Mouse (Mus musculus) c-Kit-positive CD71-positive TER-119-positive erythroid progenitor cells, embryonic 14.5 days (primary cell): Measurements from ENCODE around the gene Kcnk6.
A peak's percentile ranks its signal among the peaks of the same experiment; 100 is the strongest.
"Not testable (repeated sequence)": the region's sequence is repeated elsewhere in the genome, so short reads cannot be mapped to it uniquely, and the experiment has no call there.

Experiments
- DNase-seq: peaks from one replicate; pipeline ENCODE4 v3.0.0-alpha.2; 2013; ENCODE audit warnings: low spot score

Kcnk6 gene

DNA sequence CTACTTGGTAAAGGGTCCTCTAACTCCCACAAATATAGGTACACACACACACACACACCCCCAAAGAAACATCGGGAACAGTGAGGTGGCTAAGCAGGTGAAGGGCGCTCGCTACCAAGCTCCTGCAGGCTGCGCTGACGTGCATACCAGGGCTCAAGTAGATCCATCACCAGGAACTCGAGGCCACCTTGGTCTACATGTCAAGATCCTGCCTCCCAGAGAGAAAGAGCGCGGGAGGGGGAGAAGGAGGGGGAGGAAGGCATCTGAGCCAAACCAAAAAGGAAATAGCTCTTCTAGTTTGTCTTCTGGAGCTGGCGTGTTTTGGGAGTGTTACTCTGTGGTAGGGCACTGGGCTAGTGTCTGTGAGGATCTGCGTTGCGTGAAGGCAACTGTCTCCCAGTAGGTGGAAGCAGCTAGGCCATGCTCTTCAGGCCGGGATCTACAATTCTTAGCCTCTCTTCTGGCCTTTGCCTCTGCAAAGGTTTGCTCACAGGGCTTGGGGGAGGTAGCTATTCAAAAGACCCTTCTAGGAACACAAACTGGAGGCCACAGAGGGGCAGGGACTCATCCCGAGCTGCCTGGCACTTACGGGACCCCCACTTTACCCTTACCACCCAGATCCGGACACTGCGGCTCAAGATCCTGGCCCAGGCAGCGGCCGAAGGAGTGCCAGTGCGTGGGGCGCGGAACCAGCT, 14.5 kb upstream of the Kcnk6 start:
- DNase-seq, result no peak

DNA sequence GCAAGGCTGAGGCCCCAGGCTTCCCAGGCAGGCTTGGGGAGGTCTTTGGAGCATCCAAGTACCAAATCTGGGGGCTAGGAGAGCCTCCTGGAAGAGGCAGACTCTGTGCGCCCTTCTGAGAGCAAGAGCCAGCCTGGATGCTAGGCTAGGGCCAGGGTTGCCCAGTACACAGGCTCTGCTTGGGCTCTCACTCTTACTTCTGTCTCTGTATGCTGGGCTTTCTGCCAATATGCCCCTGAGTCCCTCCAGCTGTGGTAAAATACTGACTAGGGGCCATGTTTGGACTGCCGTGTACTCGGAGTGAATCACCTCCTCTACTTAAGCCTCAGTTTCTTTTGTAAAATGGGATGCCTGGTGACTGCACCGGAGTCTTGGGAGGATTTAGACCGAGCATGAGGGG, 13.7 kb upstream of the Kcnk6 start:
- no peak for DNase-seq

DNA sequence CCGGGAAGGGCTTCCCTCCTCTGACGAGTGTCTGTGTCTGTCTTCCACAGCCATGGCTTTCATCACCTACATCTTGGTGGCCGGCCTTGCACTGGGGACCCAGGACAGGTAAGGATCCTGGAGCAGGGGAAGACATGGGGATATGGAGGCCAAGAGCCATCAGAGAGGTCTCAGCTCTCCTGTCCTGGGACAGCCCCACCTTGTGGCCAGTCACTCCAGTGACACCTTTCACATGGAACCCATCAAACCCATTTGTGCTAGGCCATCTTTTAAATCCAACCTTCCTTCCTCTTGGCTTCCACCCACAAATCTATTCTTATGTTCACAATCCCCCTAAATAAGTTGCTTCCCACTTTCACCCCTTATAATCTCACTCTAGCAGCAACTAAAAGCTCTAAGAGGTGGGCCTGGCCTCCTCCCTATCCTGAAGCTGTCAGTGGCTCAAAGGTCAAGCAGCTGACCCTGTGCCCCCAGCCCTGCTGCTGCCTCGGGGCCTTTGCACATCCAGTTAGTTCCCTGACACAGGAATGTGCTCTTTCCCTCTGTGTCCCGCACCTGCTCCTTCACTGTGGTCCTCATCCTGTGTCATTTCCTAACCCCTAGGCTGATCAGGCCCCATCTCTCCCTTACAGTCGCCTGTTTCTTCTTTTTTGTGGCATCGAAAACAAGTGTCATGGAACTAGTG, 12.6 kb upstream of the Kcnk6 start:
- no peak for DNase-seq

DNA sequence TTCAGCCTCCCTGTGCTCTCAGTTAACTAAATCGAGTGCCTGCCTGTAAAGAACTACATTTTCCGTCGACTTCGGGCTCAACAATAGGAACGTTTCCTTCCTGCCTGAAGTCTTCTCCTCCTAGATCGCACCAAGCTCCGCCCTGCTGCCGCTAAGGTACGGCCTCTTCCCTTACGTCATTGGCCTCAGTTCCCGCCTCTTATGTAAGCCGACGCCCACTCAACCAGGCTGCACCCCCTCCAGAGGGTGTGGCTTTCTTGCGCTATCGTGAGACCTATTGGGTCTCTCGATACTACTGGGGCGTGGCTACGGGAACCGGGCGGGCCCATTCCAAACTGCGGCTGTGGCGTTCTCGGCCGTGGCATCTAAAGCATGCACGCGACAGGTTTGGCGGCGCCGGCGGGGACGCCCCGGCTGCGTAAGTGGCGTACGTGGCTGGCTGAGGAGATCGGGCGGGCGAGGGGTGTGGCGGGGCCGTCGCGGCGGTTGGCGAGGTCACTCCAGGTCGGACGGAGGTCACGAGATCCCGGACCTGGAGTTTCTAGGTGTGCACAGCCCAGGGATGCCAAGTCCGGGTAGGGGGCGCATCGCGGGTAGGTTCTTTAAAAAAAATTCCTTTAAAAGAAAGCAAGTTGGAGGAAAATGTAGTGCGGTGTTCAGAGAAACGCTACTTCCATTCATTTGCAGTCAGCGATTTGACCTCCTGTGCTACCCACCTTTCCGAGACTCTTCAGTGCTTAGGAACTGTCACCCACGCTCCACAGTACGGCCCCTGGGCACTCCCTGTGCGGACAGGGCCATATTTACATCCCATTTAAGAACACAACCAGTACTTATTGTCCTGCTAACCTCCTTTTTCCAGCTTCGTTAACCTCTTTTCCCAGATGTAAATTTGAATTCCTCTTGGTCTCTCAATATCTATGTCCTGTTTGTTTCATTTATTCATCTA, 6.0 kb upstream of the Kcnk6 start, which contains the start of gene Yif1b:
Gene Yif1b, plus strand, starts transcription at position 311 of the 949 bp plus-strand sequence.
- peak; percentile 99 for DNase-seq

DNA sequence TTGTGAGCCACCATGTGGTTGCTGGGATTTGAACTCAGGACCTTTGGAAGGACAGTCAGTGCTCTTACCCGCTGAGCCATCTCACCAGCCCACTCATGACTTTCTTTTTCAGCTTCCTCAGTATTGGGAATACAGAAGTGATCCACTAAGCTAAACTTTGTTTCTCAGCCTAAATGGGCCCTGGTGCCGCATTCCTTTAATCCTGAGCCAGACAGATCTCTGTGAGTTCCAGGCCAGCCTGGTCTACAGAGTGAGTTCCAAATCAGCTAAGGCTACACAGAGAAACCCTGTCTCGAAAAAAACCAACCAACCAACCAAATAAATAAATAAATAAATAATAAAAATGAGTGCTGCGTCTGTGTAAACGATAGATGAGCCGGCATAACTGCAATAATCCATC, 5.3 kb upstream of the Kcnk6 start:
- DNase-seq, result not testable (repeated sequence)

DNA sequence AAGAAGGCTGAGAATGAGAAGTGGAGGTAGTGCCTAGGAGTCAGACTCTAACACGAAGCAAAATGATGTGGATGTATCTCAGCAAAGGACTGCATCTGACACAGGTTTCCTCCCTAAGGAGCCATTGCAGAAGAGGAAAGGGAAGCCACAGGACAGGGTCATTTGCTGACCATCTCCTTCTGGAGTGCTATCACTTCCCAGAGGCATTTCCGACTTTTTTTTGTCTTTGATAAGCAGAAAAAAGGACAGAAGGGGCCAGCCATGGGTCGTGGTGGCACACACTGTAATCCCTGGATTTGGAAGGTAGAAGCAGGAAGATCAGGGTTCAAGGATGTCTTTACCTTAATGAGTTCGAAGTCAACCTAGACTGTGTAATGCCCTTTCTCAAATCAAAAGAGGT, 4.3 kb upstream of the Kcnk6 start:
- no peak for DNase-seq

DNA sequence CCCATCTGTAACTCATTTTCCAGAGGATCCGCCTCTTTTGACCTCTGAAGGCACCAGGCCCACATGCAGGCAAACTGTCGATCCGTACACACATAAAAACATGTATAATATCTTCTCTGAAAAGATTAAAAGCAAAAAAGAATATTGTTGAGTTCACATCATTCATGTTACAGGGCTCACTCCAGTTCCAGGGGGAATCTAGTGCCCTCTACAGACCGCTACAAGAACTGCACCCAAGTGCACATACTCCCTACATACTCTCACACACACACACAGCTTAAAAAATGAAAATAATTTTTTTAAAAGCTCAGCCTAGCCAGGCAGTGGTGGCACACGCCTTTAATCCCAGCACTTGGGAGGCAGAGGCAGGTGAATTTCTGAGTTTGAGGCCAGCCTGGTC, 2.3 kb upstream of the Kcnk6 start:
- DNase-seq, result no peak

DNA sequence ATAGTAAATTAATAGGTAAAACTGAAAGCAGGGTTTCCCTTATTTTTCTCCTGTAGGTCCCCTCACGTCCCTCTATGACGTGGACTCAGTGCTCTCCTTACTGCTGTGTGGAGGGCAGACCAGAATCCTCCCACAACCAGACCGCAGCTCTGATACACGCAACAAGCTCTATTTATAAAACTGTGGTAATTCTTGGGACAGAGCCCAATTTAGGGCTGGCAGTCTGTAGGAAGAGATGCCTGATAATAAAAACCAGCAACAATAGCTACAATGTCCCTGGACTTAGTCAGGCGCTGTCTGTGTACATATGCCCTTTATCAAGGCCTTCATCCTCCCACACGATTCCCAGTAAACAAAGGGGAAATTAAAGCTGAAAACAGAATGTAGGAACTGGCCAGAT, 1.4 kb upstream of the Kcnk6 start:
- no peak for DNase-seq

DNA sequence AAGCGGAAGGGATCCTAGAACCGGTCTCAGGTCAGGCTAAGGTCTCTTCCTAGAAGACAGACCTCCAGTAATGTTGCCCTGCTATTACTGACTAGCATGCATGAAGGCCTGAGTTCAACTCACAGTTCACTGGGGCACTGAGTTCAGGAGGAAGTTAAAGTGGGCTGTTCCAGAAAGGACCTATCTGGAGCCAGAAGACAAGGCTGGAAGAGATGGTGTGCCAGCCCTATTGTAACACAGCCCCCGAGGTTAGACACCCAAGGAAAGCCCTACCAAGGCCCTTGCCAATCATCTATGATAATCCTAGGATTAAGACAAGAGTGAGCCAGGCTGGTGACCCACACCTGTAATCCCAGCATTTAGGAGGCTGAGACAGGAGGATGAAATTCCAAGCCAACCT, 798 bp downstream of the Kcnk6 start:
- DNase-seq, result no peak

DNA sequence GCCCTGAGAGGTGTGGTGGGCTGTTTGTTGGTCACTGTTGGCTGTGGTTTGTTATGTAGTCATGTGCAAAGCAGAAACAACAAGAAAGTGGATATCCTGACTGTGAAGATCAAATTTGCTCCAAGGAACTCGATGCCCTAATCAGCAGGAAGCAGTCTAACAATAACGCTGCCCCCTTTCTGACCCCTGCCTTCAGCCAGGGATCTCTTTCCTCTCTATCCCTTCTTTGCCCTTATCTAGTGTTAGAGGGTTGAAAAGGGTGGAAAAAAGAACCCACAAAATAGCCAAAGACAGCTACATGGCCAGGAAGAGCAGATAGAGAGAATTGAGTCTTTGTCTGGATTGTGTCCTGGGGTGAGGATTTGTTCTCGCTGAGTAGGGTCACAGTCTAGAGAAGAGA, 1.8 kb downstream of the Kcnk6 start:
- no peak for DNase-seq

DNA sequence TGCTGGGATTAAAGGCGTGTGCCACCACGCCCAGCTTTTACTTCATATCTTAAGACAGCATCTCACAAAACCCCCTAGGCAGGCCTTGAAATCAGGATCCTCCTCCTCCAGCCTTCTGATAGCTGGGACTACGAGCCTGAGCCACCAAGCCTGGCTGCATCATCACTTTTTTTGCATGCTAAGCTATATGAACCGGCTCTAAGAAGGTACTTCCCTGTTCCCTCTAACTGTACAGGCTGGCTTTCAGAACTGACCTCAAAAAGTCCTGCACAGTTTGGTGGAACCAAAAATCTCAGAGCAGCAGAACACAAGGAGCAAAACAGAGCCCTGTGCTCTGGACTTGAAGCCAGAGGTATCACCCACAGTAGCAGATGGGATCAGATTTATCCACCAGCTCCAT, 4.1 kb downstream of the Kcnk6 start:
- no peak for DNase-seq

DNA sequence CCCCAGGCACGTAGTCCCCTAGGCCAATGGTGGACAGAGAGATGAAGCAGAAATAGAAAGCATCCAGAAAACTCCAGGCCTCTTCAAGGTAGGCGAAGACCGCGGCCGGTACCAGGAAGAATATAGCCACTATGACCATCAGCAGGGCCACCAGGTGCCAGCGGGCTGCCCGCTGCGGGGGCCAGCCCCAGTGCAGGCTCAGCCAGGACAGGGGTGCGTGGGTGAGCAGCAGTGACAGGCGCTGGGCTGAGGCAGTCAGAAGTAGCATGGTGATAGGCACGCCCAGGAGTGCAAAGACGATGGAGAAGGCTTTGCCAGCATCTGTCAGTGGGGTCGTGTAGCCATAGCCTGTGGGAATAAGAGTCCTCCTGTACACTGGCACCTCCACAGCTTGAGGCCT, 6.8 kb downstream of the Kcnk6 start:
- DNase-seq, result no peak

DNA sequence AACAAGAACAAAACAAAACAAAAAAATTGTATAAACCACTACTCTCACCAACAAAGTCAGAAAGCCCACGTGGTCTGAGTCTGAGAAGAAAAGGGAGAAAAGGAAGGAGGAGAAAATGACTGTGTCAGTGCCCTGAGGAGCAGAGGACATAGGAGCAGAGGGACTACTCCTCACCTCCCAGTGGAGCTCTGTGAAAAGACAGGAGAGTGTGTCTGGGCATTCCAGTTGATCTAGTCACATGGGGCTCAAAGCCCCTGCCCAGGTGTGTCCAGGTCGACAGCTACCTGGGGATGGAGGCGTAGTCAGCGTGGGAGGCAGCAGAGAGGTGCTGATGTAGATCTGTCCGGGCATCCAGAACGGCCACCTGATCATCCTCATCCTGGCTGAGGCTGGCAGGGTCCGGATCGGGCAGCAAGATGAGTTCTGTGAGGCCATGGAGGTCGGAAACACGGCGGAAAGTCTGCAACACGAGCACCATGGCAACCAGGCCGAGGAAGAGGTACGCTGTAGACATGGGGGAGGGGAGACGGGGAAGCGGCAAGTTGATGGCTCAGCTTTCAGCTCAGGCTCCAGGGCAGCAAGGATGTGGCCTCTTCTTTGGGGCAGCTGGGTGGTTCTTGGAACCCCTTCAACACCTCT, 7.4 kb downstream of the Kcnk6 start:
- DNase-seq, result no peak

DNA sequence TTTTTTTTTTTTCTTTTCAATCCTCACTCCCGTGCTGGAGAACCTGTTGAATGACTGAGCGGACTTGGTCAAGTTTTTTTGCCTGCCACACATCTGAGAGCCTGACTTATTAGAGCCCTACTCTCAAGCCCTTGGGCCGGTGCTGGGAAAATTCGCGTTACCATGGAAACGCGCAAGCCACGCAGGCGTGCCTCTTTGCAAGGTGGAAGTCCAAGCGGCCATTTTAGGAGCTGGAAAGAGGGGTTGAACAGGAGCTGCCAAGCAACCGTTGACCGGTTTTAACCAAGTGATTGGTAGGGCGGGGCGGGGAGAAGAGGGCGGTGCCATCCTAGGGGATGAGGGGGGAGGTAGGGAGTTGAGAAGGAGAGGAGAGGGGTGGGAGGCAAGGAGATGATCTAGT, 17.5 kb downstream of the Kcnk6 start:
- DNase-seq, result no peak

DNA sequence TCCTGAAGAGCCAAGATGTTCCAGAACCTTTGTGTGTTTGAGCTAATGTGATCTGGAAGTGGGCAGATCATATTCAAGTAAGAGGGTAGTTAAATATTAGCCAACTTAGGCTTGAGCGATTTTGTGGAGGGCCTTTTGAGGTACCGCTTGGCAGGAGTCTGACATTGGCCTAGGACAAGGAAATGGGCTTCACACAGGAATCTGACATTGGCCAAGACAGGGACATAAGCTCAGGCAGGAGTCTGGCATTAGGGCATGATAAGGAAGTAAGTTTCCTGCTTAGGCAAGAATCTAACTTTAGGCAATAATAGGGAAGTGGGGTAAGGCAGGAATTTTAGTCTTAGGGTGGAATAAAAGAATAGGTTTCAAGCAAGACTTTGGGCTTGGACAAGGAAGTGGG, 18.1 kb downstream of the Kcnk6 start:
- DNase-seq, result no peak

DNA sequence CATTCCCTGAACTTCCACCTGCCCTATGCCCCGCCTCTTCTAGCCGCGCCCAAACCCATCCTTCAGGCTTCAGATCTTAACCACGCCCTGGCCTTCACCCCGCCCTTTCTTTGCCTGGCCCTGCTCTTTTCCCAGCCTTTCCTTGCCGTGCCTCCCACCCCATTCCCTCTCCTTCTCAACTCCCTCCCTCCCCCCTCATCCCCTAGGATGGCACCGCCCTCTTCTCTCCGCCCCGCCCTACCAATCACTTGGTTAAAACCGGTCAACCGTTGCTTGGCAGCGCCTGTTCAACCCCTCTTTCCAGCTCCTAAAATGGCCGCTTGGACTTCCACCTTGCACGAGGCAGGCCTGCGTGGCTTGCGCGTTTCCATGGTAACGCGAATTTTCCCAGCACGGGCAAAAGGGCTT, 18.6 kb downstream of the Kcnk6 start, which contains the start of gene Catsperg1:
Gene Catsperg1, minus strand, starts transcription at position 361 of the 408 bp plus-strand sequence.
- DNase-seq, result no peak

DNA sequence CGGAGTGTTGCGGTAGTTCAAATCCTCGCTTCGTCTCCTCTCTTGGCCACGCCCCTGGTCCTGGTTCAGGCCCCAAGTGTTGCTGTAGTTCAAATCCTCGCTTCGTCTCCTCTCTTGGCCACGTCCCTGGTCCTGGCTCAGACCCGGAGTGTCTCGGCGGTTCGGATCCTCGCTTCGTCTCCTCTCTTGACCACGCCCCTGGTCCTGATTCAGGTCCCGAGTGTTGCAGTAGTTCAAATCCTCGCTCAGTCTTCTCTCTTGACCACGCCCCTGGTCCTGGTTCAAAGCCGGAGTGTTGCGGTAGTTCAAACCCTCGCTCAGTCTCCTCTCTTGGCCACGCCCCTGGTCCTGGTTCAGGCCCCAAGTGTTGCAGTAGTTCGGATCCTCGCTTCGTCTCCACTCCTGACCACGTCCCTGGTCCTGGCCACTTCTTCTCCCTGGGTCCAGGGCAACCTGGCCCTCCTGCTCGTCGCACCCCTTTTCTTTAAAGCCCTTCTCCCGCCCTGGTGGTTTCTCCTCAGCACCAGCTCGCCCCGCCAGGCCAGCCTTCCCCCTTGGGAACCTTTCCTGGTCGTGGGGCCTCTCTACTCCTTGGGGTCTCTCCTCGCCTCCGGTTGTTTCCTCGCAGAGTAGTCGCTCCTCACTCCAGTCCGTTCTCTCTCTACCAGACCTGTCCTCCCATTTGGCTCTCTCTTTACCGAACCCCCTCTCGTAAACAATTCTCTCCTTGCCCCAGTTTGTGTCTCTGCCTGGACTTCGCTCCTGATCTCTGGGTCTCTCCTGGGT, 19.3 kb downstream of the Kcnk6 start:
- not testable (repeated sequence) for DNase-seq

DNA sequence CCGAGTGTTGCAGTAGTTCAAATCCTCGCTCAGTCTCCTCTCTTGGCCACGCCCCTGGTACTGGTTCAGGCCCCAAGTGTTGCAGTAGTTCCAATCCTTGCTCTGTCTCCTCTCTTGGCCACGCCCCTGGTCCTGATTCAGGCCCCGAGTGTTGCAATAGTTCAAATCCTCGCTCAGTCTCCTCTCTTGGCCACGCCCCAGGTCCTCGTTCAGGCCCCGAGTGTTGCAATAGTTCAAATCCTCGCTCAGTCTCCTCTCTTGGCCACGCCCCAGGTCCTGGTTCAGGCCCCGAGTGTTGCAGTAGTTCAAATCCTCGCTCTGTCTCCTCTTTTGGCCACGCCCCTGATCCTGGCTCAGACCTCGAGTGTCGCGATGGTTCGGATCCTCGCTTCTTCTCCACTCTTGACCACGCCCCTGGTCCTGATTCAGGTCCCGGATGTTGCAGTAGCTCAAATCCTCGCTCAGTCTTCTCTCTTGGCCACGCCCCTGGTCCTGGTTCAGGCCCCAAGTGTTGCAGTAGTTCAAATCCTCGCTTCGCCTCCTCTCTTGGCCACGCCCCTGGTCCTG, 20.0 kb downstream of the Kcnk6 start:
- DNase-seq, result peak; percentile 27

DNA sequence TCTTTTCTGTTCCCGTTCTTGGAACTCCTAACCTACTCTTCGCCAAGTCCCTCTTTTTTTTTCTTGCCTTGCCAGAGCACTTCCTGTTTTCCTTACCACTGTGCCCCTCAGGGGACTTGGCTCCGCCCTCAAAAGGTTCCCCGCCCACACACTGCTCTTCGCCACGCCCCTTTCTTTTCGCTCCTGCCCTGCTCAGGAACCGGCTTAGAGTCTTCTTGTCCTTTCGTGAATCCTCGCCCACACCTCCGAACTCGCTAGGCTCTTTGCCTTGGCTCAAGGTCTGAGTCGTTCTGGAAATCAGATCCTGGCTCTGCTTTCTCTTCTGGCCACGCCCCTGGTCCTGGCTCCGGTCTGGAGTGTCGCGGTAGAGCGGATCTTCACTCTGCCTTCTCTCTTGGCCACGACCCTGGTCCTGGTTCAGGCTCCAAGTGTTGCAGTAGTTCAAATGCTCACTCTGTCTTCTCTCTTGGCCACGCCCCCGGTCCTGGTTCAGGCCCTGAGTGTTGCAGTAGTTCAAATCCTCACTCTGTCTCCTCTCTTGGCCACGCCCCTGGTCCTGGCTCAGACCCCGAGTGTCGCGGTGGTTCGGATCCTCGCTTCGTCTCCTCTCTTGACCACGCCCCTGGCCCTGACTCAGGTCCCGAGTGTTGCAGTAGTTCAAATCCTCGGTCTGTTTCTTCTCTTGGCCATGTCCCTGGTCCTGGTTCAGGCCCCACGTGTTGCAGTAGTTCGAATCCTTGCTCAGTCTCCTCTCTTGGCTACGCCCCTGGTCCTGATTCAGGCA, 20.7 kb downstream of the Kcnk6 start:
- peak; percentile 81 for DNase-seq

DNA sequence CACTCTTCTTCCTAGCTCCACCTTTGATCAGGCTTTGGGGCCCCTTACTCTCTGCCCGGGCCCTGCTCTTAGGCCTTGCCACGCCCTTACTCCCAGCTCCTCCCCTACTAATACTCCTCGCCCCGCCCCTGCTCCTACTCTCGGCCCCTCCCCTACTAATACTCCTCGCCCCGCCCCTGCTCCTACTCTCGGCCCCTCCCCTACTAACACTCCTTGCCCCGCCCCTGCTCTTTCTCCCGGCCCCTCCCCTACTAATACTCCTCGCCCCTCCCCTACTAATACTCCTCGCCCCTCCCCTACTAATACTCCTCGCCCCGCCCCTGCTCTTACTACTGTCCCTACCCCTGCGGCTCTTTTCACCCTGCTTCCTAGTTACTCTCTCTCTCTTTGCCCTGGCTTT, 21.3 kb downstream of the Kcnk6 start:
- DNase-seq, result peak; percentile 40
